Mouse (Mus musculus) 3T3-L1 (cell line): Measurements from ENCODE around the gene Atp6v0c.

Source experiments
- DNase-seq: peaks from one replicate; pipeline ENCODE4 v3.0.0-alpha.2; 2015; ENCODE audit warnings: low read depth, low spot score

Atp6v0c gene

GRCm38 (mm10) chr17:24199252-24199651 is 29.8 kb upstream of the Atp6v0c start:
- no peak for DNase-seq

- peak; percentile 26 for DNase-seq
These were observed 27.7 kb upstream of the Atp6v0c start for GRCm38 (mm10) chr17:24197032-24197824.

GRCm38 (mm10) chr17:24195349-24195748 is 25.8 kb upstream of the Atp6v0c start:
- DNase-seq, result no peak

GRCm38 (mm10) chr17:24193769-24194168 is 24.3 kb upstream of the Atp6v0c start:
- DNase-seq, result no peak

GRCm38 (mm10) chr17:24193268-24193667 is 23.8 kb upstream of the Atp6v0c start:
- no peak for DNase-seq

GRCm38 (mm10) chr17:24192848-24193247 is 23.3 kb upstream of the Atp6v0c start:
- DNase-seq, result no peak

- DNase-seq, result no peak
These were observed 22.0 kb upstream of the Atp6v0c start for GRCm38 (mm10) chr17:24191481-24191880.

GRCm38 (mm10) chr17:24190934-24191333 is 21.4 kb upstream of the Atp6v0c start:
- no peak for DNase-seq

GRCm38 (mm10) chr17:24174259-24174658 is 4.8 kb upstream of the Atp6v0c start:
- DNase-seq, result no peak

- peak; percentile 87 for DNase-seq
These were observed 3.9 kb upstream of the Atp6v0c start for GRCm38 (mm10) chr17:24173423-24173822.

GRCm38 (mm10) chr17:24171738-24172137 is 2.2 kb upstream of the Atp6v0c start:
- DNase-seq, result no peak

GRCm38 (mm10) chr17:24170729-24171128 is 1.2 kb upstream of the Atp6v0c start:
- DNase-seq, result no peak

GRCm38 (mm10) chr17:24170125-24170524 is 623 bp upstream of the Atp6v0c start:
- DNase-seq, result no peak

- peak; percentile 65 for DNase-seq
These were observed 768 bp downstream of the Atp6v0c start for GRCm38 (mm10) chr17:24168590-24169277.

- no peak for DNase-seq
These were observed 1.5 kb downstream of the Atp6v0c start for GRCm38 (mm10) chr17:24167891-24168505.

GRCm38 (mm10) chr17:24167120-24167519 is 2.4 kb downstream of the Atp6v0c start:
- no peak for DNase-seq

GRCm38 (mm10) chr17:24164566-24165259 is 4.8 kb downstream of the Atp6v0c start:
- DNase-seq, result no peak

- DNase-seq, result peak; percentile 98
These were observed 6.1 kb downstream of the Atp6v0c start, which contains the start of gene Amdhd2 for GRCm38 (mm10) chr17:24163176-24163962. Gene Amdhd2, minus strand, starts transcription at chr17:24163766.

GRCm38 (mm10) chr17:24162584-24163175 is 6.8 kb downstream of the Atp6v0c start:
- DNase-seq, result peak; percentile 76

GRCm38 (mm10) chr17:24161466-24161865 is 8.0 kb downstream of the Atp6v0c start:
- no peak for DNase-seq

- no peak for DNase-seq
These were observed 12.0 kb downstream of the Atp6v0c start for GRCm38 (mm10) chr17:24157526-24157925.
